Mouse (Mus musculus) ovary, adult 2 months (tissue): Measurements from ENCODE around the gene Aurkaip1. TPM values are rescaled to one million over a fixed set of nuclear protein-coding genes. Genes with fewer than 3 reads are reported as not detected.

Source experiments
- polyA plus RNA-seq: library from polyadenylated mRNA; depleted of rRNA; stranded (reverse); fragments of >200 nt; gene quantifications from 2 replicates; pipeline ENCODE4 v1.2.3, GENCODE M21; 2012; rRNA removed

Gene Aurkaip1
- 206 and 229 TPM in 2 replicates for polyA plus RNA-seq

DNA sequence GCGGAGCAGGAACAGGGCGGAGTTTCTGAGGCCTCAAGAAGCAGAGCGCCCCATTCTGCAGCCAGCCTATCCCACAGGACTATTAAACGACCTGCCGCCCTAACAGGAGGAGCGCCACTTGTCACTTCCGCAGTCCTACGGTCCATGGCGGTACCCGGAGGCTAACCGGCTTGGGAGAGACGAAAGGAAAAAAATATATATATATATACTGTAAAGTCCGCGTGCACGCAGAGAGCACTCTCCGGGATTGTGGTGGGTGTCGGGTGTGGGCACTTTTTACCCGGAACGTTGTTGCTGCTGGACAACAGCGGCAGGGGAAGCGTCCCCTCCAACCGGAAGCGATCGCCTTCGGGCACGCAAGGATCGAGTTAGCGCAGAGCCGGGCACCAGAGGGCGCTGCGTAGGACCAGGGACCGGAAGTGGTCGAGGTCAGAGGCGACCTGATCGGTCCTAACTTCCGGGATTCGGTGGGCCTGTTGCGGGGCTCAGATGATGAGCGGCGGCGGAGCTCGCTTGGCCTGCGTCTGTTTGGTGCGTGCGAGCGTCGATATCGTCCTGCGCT lies at the start of gene Aurkaip1:
TSS of gene Aurkaip1 (plus strand) at position 68 of the 562 bp plus-strand sequence.

DNA sequence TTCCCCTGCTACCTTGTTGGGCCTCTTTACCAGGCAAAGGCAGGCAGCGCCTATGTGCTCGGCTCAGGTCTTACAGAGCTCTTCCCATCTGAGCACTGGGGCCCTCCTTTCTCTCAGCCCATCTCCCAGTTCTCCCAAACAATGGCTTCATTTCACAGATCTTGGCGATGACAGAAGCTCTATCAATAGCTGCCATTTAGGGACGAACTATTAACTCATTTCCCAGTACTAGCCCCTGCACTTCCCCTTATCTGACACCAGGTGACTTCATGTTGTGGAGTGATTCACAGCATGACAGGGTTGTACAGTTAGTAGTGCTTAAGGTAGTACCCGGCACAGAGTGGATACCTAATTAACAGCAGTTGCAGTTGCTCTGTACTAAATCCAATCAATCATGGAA lies 45.3 kb upstream of the Aurkaip1 start, which contains the start of gene Tmem88b:
TSS of gene Tmem88b (minus strand) at position 56 of the 400 bp plus-strand sequence.

GRCm38 (mm10) chr4:155790021-155790489 lies 41.0 kb upstream of the Aurkaip1 start, which contains the start of gene Ankrd65:
Gene Ankrd65 (plus strand): TSS chr4:155790439.

GRCm38 (mm10) chr4:155802741-155803339 lies 28.2 kb upstream of the Aurkaip1 start, which contains the start of gene Mrpl20:
Gene Mrpl20 (plus strand): TSS chr4:155802878.

DNA sequence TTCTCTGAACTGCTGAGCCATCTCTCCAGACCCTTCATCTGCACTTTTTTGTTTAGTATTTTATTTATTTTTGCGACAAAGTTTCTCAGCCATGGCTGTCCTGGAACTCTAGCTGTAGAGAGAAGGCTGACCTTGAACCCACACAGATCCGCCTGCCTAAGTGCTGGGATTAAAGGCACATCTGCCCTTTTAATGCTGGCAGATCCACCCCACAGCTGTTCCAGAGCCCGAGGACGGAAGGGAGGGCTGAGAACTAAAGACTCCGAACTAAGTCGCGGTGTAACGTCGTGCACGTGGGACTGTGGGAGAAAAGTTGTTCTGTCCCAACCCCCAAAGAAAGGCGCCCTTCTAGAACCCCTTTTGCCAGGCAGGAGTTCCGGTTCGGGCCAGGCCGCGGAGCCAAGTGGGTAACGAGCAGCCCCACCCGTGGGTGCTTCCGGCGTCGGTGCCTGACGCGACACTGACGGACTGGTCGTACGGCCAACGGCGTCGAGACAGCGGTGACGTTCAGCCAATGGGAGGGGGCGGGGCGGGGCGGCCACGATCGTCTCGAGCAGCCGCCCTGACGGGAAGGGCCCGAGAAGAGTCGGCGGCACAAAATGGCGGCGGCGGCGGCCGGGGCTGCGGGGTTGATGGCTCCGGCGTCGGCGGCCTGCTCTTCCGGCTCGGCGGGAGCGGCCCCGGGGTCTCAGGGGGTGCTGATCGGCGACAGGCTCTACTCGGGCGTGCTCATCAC lies 19.0 kb upstream of the Aurkaip1 start, which contains the start of gene Ccnl2:
TSS of gene Ccnl2 (plus strand) at position 561 of the 736 bp plus-strand sequence.

GRCm38 (mm10) chr4:155839483-155839910 lies 8.4 kb downstream of the Aurkaip1 start, which contains the start of gene Mxra8:
Gene Mxra8 (plus strand): TSS chr4:155839680.

DNA sequence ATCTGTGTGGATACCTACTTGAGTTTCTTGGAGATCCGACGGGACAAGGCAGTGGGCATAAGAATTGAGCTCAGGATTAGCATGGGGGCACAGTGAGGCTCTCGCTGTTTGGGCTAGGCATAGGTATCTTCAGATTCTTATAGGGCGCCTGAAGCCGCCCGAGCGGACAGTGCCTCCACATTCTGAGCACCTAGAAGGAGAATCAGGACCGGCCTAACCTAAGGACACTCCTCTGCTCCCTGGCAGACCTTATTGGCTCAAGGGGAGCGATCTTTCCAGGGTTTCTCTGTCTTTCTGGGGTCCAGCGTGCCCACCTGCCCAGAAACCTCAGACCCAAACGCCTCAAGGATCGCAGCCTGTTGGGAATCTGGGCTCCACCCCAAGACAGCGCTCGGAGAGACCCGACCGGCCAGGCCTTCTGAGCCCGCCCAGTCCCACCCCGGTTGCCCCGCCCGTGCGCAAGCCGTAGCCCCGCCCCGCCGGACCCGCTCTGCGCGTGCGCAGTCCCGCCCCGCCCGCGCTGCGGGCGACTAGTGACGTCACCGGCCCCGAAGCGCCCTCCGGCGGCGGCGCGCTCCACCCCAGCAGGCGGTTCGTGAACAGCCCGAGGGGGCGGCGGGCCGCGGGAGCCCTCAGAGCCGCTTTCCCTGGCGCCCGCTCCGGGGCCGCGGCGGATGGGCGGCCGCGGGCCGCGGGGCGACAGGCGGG lies 16.0 kb downstream of the Aurkaip1 start, which contains the start of gene Dvl1:
TSS of gene Dvl1 (plus strand) at position 532 of the 708 bp plus-strand sequence.

DNA sequence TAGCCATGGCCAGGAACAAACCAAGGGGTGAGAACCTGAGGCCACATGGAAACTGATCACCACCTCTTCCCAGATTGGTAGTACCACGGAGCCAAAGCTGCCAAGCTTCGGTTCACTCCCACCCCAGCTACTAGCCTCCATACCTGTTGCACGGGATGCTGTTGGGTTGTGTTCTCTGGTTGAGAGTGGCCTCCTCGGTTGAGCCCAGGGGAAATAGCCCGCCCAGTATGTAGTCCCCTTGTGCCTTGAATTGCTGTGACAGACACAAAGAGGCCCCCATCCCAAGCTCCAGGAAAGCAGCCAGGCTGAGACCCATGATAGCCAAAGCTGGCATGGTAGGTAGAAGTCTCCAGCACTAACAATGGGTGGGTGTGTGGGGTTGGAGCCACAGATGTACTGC lies 31.9 kb downstream of the Aurkaip1 start, which contains the start of gene Tas1r3:
TSS of gene Tas1r3 (minus strand) at position 362 of the 400 bp plus-strand sequence.

GRCm38 (mm10) chr4:155869317-155870033 lies 38.4 kb downstream of the Aurkaip1 start, which contains the start of the genes Cptp and Ints11:
Gene Cptp (minus strand): TSS chr4:155869440.
Gene Ints11 (plus strand): TSS chr4:155869546.

Other genes starting within 250 kb of the Aurkaip1 start
- 10.1 and 12.7 TPM in 2 replicates for gene Slc35e2, start 229.9 kb upstream of the Aurkaip1 start, polyA plus RNA-seq
- gene Cdk11b, start 206.4 kb upstream of the Aurkaip1 start, polyA plus RNA-seq = 14.6 and 18.3 TPM in 2 replicates
- gene Gm10563, start 185.9 kb upstream of the Aurkaip1 start, polyA plus RNA-seq = not detected in 2 replicates
- gene Mmp23, start 177.9 kb upstream of the Aurkaip1 start, polyA plus RNA-seq = 270 and 504 TPM in 2 replicates
- 183 and 185 TPM in 2 replicates for gene Mib2, start 162.1 kb upstream of the Aurkaip1 start, polyA plus RNA-seq
- 119 and 120 TPM in 2 replicates for gene Fndc10, start 136.9 kb upstream of the Aurkaip1 start, polyA plus RNA-seq
- 155 and 186 TPM in 2 replicates for gene Ssu72, start 126.5 kb upstream of the Aurkaip1 start, polyA plus RNA-seq
- gene Tmem240, start 96.5 kb upstream of the Aurkaip1 start, polyA plus RNA-seq = 4.8 and 6.1 TPM in 2 replicates
- gene Atad3a, start 70.2 kb upstream of the Aurkaip1 start, polyA plus RNA-seq = 164 and 228 TPM in 2 replicates
- 38.0 and 45.5 TPM in 2 replicates for gene Vwa1, start 56.6 kb upstream of the Aurkaip1 start, polyA plus RNA-seq
- gene Tmem88b, start 45.4 kb upstream of the Aurkaip1 start, polyA plus RNA-seq = 0.81 and 0.84 TPM in 2 replicates
- gene Ankrd65, start 40.8 kb upstream of the Aurkaip1 start, polyA plus RNA-seq = 7.0 and 7.3 TPM in 2 replicates
- 47.9 and 50.3 TPM in 2 replicates for gene Mrpl20, start 28.4 kb upstream of the Aurkaip1 start, polyA plus RNA-seq
- gene Ccnl2, start 18.8 kb upstream of the Aurkaip1 start, polyA plus RNA-seq = 79.1 and 80.1 TPM in 2 replicates
- 550 and 561 TPM in 2 replicates for gene Mxra8, start 8.4 kb downstream of the Aurkaip1 start, polyA plus RNA-seq
- 237 and 243 TPM in 2 replicates for gene Dvl1, start 16.1 kb downstream of the Aurkaip1 start, polyA plus RNA-seq
- 1.3 and 1.4 TPM in 2 replicates for gene Tas1r3, start 32.1 kb downstream of the Aurkaip1 start, polyA plus RNA-seq
- gene Cptp, start 38.2 kb downstream of the Aurkaip1 start, polyA plus RNA-seq = 43.1 and 47.1 TPM in 2 replicates
- gene Ints11, start 38.3 kb downstream of the Aurkaip1 start, polyA plus RNA-seq = 49.6 and 63.3 TPM in 2 replicates
- 142 and 148 TPM in 2 replicates for gene Pusl1, start 60.5 kb downstream of the Aurkaip1 start, polyA plus RNA-seq
- 47.6 and 51.6 TPM in 2 replicates for gene Acap3, start 60.5 kb downstream of the Aurkaip1 start, polyA plus RNA-seq
- gene Ube2j2, start 112.6 kb downstream of the Aurkaip1 start, polyA plus RNA-seq = 132 and 145 TPM in 2 replicates
- gene C1qtnf12, start 131.0 kb downstream of the Aurkaip1 start, polyA plus RNA-seq = 68.8 and 73.0 TPM in 2 replicates
- gene B3galt6, start 161.4 kb downstream of the Aurkaip1 start, polyA plus RNA-seq = 24.3 and 26.5 TPM in 2 replicates
- 48.7 and 65.1 TPM in 2 replicates for gene Sdf4, start 161.6 kb downstream of the Aurkaip1 start, polyA plus RNA-seq
- 3.9 and 6.8 TPM in 2 replicates for gene Tnfrsf4, start 182.6 kb downstream of the Aurkaip1 start, polyA plus RNA-seq
- 1.3 and 2.4 TPM in 2 replicates for gene Tnfrsf18, start 194.9 kb downstream of the Aurkaip1 start, polyA plus RNA-seq
- 12.9 and 21.0 TPM in 2 replicates for gene Ttll10, start 228.1 kb downstream of the Aurkaip1 start, polyA plus RNA-seq